Mouse (Mus musculus) heart, embryonic 13.5 days (tissue): ENCODE results near the gene Hmg20a. TPM values are rescaled to one million over a fixed set of nuclear protein-coding genes. Genes with fewer than 3 reads are reported as not detected.
"Not testable (repeated sequence)": the region's sequence is repeated elsewhere in the genome, so short reads cannot be mapped to it uniquely, and the experiment has no call there.

Experiments used
- ATAC-seq: fragments of 200-750 bp; cut with Nextera tagmentation; 2 replicates; pipeline ENCODE4 v1.8.0; 2017; ENCODE audit warnings: moderate TSS enrichment; ENCODE audit not compliant: insufficient number of reproducible peaks, low FRiP score, low TSS enrichment; ENCODE audit errors: extremely low read depth
- H3K27ac ChIP-seq: fragments of 300-500 bp; sonication (generic); replicated peaks from 2 replicates; pipeline ENCODE4 v1.5.1; 2015; ENCODE audit warnings: moderate library complexity, mild to moderate bottlenecking, inconsistent platforms
- H3K27me3 ChIP-seq: fragments of 300-500 bp; sonication (generic); replicated peaks from 2 replicates; pipeline ENCODE4 v1.6.1; 2015; ENCODE audit warnings: mild to moderate bottlenecking, inconsistent platforms
- H3K36me3 ChIP-seq: fragments of 300-500 bp; sonication (generic); 2 replicates; pipeline ENCODE4 v1.6.1; 2015; ENCODE audit warnings: mild to moderate bottlenecking, inconsistent platforms
- H3K4me1 ChIP-seq: fragments of 300-500 bp; sonication (generic); 2 replicates; pipeline ENCODE4 v1.6.1; 2015; ENCODE audit warnings: inconsistent platforms
- H3K4me2 ChIP-seq: fragments of 300-500 bp; sonication (generic); 2 replicates; pipeline ENCODE4 v1.6.1; 2015; ENCODE audit warnings: inconsistent platforms, mild to moderate bottlenecking, moderate library complexity
- H3K4me3 ChIP-seq: fragments of 300-500 bp; sonication (generic); 2 replicates; pipeline ENCODE4 v1.5.1; 2015; ENCODE audit warnings: moderate library complexity, mild to moderate bottlenecking, inconsistent platforms
- H3K9ac ChIP-seq: fragments of 300-500 bp; sonication (generic); 2 replicates; pipeline ENCODE4 v1.6.1; 2015; ENCODE audit warnings: inconsistent platforms, mild to moderate bottlenecking, moderate library complexity
- H3K9me3 ChIP-seq: fragments of 300-500 bp; sonication (generic); 2 replicates; pipeline ENCODE4 v1.6.1; 2016; ENCODE audit warnings: inconsistent platforms
- WGBS: fragments of 180-500 bp; shearing (Covaris S2); methylation state at CpG from one replicate; pipeline ENCODE4 v1.1.7; 2015; ENCODE audit warnings: mixed read lengths; 5-methylcytosine and 5-hydroxymethylcytosine counted together
- polyA plus RNA-seq: library from polyadenylated mRNA; unstranded; fragments of >200 nt; fragmentation: Nextera tagmentation; extraction: Ambion mirVana; gene quantifications from 2 replicates; pipeline ENCODE4 v1.2.1, GENCODE M21; 2015

Gene Hmg20a
- polyA plus RNA-seq, 1 experiment from 2014 or later: 51.0 TPM

DNA sequence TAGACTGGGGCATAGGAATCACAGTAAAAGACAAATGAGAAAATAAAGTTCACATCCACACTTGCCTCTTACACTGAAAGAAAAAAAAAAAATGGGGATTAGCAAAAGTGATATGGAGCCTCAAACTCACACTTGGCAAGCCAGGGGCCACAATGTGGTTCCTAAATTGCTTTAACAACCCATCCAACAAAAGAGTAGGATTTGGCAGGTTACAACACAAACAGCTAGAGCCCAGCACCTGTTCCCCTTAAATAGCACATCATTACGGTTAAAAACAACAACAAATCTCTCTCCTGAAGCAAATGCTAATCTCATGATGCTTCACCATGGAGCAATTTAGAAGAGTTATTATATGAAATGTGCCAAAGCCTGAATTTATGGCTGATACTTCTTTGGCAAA is 3.0 kb upstream of the Hmg20a start:
- Histone ChIP-seq H3K4me1 (peaks cover 40% of the 10 kb centered on the region), H3K4me3 (no peak overlapping the region), H3K9me3 (no peaks in the 10 kb centered on the region), H3K4me2 (peak overlapping the region; percentile 77), H3K27me3 (no peaks in the 10 kb centered on the region), H3K27ac (no peak overlapping the region), H3K9ac (peak overlapping the region; percentile 19; the same call in 1 of the 2 replicates), H3K36me3 (peaks cover 3% of the 10 kb centered on the region; the same call in 1 of the 2 replicates)
- ATAC-seq: no peak
- whole genome bisulfite sequencing: 81% methylated on average over 1 of the region's 1 CpGs

GRCm38 (mm10) chr9:56415935-56416607 is 2.3 kb upstream of the Hmg20a start:
- Histone ChIP-seq H3K27me3 (no peaks in the 10 kb centered on the region), H3K9me3 (no peaks in the 10 kb centered on the region), H3K36me3 (peaks cover 3% of the 10 kb centered on the region; the same call in 1 of the 2 replicates), H3K9ac (peak overlapping the region; percentile 92), H3K4me1 (peaks cover 47% of the 10 kb centered on the region), H3K4me2 (peak overlapping the region; percentile 77), H3K27ac (no peak overlapping the region), H3K4me3 (peak overlapping the region; percentile 75)
- WGBS: 56% methylated on average over 4 of the region's 4 CpGs
- ATAC-seq: no peak

GRCm38 (mm10) chr9:56417415-56417947 is 928 bp upstream of the Hmg20a start:
- ATAC-seq: peak; percentile 40
- peak overlapping the region; percentile 77 for H3K4me2 ChIP-seq
- H3K9me3 ChIP-seq: no peaks in the 10 kb centered on the region
- peaks cover 6% of the 10 kb centered on the region; the same call in 1 of the 2 replicates for H3K36me3 ChIP-seq
- no peaks in the 10 kb centered on the region for H3K27me3 ChIP-seq
- H3K4me3 ChIP-seq: peak overlapping the region; percentile 75
- H3K27ac ChIP-seq: peak overlapping the region; percentile 96
- H3K9ac ChIP-seq: peak overlapping the region; percentile 92
- 0% methylated on average over 39 of the region's 40 CpGs for WGBS
- peaks cover 60% of the 10 kb centered on the region for H3K4me1 ChIP-seq

DNA sequence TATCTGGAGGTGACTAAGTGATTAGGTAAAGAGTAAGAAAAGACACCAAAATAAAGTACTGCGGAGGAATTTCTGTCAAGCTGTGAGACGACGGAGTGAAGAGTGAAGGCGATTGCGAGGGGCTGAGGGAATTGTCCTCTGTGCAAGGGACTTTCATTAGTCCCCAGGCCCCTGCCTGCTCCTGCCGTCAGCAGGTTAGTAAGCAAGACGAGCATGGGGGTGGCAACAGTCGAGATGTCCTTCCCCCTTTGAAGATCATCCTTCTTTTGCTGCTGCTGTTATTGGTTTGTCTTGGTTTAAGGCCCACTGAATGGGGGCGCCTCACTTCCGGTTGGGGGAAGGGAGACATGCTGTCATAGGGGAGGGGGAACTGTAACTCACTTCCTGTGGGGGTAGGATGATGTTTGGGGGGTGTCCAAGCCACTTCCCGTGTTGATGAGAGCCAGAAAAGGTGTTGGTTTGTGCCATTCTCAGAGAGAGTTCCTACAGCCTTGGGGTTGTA is 380 bp downstream of the Hmg20a start:
- ATAC-seq: no peak
- peak overlapping the region; percentile 77 for H3K4me2 ChIP-seq
- WGBS: under 1% methylated on average over 11 of the region's 11 CpGs

DNA sequence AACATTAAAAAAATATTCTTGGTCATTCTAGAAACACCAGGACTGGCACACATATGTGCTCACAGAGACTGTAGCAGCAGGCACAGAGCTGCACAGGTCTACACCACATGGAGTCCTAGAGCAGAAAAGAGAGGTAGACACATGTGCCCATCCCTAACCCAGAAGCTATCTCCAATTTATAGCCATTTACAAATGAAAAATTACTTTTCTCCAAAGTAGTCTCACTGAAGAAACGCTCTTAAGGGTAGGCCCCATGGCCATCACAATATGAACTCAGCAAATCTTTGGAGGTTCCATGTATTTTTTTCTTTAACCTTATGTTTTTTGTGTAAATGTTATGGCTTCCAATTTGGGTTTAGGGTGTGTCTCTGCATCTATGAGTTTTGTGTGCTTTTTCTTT is 1.8 kb downstream of the Hmg20a start:
- Histone ChIP-seq H3K4me2 (peak overlapping the region; percentile 77), H3K9me3 (no peaks in the 10 kb centered on the region), H3K27me3 (no peaks in the 10 kb centered on the region), H3K4me1 (peaks cover 68% of the 10 kb centered on the region), H3K9ac (0 out of 2 replicates have a peak overlapping the region, but pooled peaks have one; percentile 29), H3K36me3 (peaks cover 6% of the 10 kb centered on the region; the same call in 1 of the 2 replicates), H3K4me3 (0 out of 2 replicates have a peak overlapping the region, but pooled peaks have one; percentile 1), H3K27ac (no peak overlapping the region)
- 93% methylated on average over 1 of the region's 1 CpGs for WGBS
- no peak for ATAC-seq

More for the DNA sequence above, 380 bp downstream of the Hmg20a start:
- Histone ChIP-seq H3K27me3 (no peaks in the 10 kb centered on the region), H3K4me3 (peak overlapping the region; percentile 75), H3K4me1 (peaks cover 62% of the 10 kb centered on the region), H3K9ac (peak overlapping the region; percentile 90), H3K36me3 (peaks cover 6% of the 10 kb centered on the region; the same call in 1 of the 2 replicates), H3K9me3 (no peaks in the 10 kb centered on the region), H3K27ac (peak overlapping the region; percentile 97)

DNA sequence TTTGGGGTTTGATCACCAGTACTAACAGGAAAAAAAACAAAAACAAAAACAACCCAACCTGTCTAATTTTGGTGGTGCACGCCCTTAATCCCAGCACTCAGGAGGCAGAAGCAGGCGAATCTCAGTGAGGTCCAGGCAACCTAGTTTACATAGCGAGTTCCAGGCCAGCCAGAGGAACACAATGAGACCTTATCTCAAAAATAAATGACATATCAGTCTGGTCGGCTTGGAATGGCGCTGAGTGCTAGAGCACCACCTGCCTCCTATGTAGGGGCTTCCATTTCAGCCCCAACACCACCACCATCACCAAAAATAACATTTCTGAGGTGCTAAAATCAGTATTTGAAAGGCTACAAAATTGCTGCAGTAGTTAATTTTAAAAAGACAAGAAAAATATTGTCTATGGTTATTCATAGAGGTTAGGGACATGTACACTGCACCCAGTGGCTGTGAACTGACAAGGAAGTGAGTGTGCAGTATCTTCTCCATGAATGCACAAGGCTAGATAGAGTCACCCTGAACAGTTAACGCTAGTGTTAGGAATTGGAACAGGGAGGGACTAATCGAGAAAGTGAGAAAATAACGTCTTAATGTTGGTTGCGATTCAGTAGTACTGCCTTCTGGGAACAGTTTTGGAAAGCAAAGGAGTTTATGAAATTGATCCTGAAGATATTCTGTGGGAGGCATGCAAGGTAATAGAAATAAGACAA is 2.6 kb downstream of the Hmg20a start:
- 57% methylated on average over 9 of the region's 9 CpGs for WGBS
- no peak for ATAC-seq
- H3K4me2 ChIP-seq: 0 out of 2 replicates have a peak overlapping the region, but pooled peaks have one; percentile 14

GRCm38 (mm10) chr9:56421991-56422390 is 3.6 kb downstream of the Hmg20a start:
- 84% methylated on average over 5 of the region's 5 CpGs for WGBS
- Histone ChIP-seq H3K36me3 (peaks cover 6% of the 10 kb centered on the region; the same call in 1 of the 2 replicates), H3K9me3 (no peaks in the 10 kb centered on the region), H3K4me2 (no peak overlapping the region), H3K4me1 (peaks cover 52% of the 10 kb centered on the region), H3K27ac (no peak overlapping the region), H3K9ac (no peak overlapping the region; the same call in 1 of the 2 replicates), H3K27me3 (no peaks in the 10 kb centered on the region), H3K4me3 (no peak overlapping the region)
- ATAC-seq: no peak

More for the DNA sequence above, 2.6 kb downstream of the Hmg20a start:
- Histone ChIP-seq H3K27ac (no peak overlapping the region), H3K27me3 (no peaks in the 10 kb centered on the region), H3K9me3 (no peaks in the 10 kb centered on the region), H3K9ac (no peak overlapping the region), H3K4me1 (peaks cover 61% of the 10 kb centered on the region), H3K4me3 (no peak overlapping the region), H3K36me3 (peaks cover 6% of the 10 kb centered on the region; the same call in 1 of the 2 replicates)

DNA sequence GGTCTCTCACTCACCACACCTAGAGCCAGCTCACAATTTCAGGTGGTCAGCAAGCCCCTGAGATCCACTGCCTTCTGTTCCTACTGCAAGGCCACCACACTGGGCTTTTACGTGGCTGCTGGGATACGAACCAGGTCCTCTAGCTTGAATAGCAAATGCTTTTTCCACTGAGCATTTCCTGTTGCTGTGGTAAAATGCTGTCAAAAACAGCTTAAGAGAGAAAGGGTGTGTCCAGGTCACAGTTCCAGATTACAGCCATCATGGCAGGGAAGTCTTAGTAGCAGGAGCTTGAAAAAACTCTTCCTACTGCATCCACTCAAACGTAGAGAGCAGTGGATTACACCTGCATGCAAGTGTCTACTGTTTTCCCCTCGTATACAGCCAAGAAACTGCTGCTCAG is 6.5 kb downstream of the Hmg20a start:
- H3K27me3 ChIP-seq: no peaks in the 10 kb centered on the region
- ATAC-seq: no peak
- H3K4me1 ChIP-seq: peaks cover 51% of the 10 kb centered on the region
- peaks cover 6% of the 10 kb centered on the region; the same call in 1 of the 2 replicates for H3K36me3 ChIP-seq
- no peaks in the 10 kb centered on the region for H3K9me3 ChIP-seq
- H3K4me2 ChIP-seq: no peak overlapping the region
- H3K9ac ChIP-seq: no peak overlapping the region
- H3K27ac ChIP-seq: no peak overlapping the region
- 73% methylated on average over 4 of the region's 4 CpGs for WGBS
- no peak overlapping the region for H3K4me3 ChIP-seq

DNA sequence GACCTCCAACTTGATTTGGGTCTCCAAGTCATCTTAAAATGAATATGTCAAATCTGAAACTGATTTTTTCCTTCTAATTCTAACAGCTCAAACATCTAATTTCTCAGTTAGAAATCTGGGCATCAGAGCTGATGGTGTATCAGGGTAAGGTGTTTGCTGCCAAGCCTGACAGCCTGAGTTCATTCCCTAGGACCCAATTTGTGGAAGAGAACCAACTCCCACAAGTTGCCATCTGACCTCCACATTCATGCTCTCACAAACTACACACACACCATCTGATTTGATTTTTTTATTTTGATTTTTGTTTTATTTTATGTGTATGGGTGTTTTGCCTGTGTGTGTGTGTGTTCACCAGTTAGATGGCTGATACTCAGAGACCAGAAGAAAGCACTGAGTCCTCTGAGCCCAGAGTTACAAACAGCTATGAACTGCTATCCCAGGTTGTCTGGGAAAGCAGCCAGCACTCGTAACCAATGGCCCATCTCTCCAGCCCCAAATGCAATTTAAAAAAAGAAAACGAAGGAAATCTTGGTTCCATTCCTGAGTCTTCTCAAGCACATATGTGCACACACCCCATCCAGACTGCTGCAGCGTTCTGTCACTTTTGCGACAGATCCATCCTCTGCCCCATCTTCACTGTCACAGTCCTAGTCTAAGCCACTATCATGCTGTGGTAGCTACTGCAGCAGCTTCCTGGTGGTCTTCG is 17.6 kb downstream of the Hmg20a start:
- ATAC-seq: no peak
- no peaks in the 10 kb centered on the region for H3K9me3 ChIP-seq
- H3K4me3 ChIP-seq: no peak overlapping the region
- peaks cover 14% of the 10 kb centered on the region for H3K4me1 ChIP-seq
- no peaks in the 10 kb centered on the region for H3K36me3 ChIP-seq
- 83% methylated on average over 5 of the region's 5 CpGs for WGBS
- H3K27me3 ChIP-seq: no peaks in the 10 kb centered on the region
- H3K9ac ChIP-seq: no peak overlapping the region
- H3K27ac ChIP-seq: no peak overlapping the region
- H3K4me2 ChIP-seq: no peak overlapping the region

GRCm38 (mm10) chr9:56437300-56437892 is 19.0 kb downstream of the Hmg20a start:
- H3K36me3 ChIP-seq, H3K4me2 ChIP-seq, H3K27ac ChIP-seq, H3K9me3 ChIP-seq, H3K9ac ChIP-seq, ATAC-seq, H3K4me3 ChIP-seq, H3K27me3 ChIP-seq: not testable (repeated sequence)
- peaks cover 14% of the 10 kb centered on the region for H3K4me1 ChIP-seq
- WGBS: 83% methylated on average over 23 of the region's 29 CpGs
